Mouse (Mus musculus): ENCODE data around the gene P2rx5.
A peak's percentile ranks its signal among the peaks of the same experiment; 100 is the strongest.

- peak; percentile 47; the same call in 1 of the 2 replicates for TF ChIP-seq POLR2A (IDR thresholded peaks at IDR 0.05; ENCODE audit: borderline replicate concordance, extremely low read depth, low read depth, low read length)
- no peak for TF ChIP-seq CTCF (IDR thresholded peaks at IDR 0.05; ENCODE audit: insufficient read depth, low read length)
Measured at GRCm38 (mm10) chr11:73172186-73172585, 12.0 kb downstream of the P2rx5 start.

Measured in lung, adult 2 months (tissue).